Mouse (Mus musculus) cerebellum, adult 11 months (tissue): ENCODE measurements at regions not wholly inside any gene's neighbourhood (a gene's known extent, or its start where the extent isn't known, plus 50 kb on each side); places are given as distances from the start of the nearest gene placed in this dataset.
"Not testable (repeated sequence)": the region's sequence is repeated elsewhere in the genome, so short reads cannot be mapped to it uniquely, and the experiment has no call there.

Experiments used
- DNase-seq: peaks from one replicate; pipeline ENCODE4 v3.0.0; 2022

GRCm38 (mm10) chr14:86171118-86171517 lies 969.9 kb downstream of the Diaph3 start:
- DNase-seq: no peak

- no peak for DNase-seq
These were observed 981.9 kb downstream of the Diaph3 start for GRCm38 (mm10) chr14:86159151-86159550.

- no peak for DNase-seq
These were observed 986.3 kb downstream of the Diaph3 start for GRCm38 (mm10) chr14:86154688-86155087.

- no peak for DNase-seq
These were observed 989.8 kb downstream of the Diaph3 start for GRCm38 (mm10) chr14:86151276-86151675.

- no peak for DNase-seq
These were observed 990.6 kb downstream of the Diaph3 start for GRCm38 (mm10) chr14:86150329-86150866.

- DNase-seq: no peak
These were observed 1025.6 kb downstream of the Diaph3 start for GRCm38 (mm10) chr14:86115254-86116057.

- DNase-seq: no peak
These were observed 1039.5 kb downstream of the Diaph3 start for GRCm38 (mm10) chr14:86101497-86101896.

- DNase-seq: no peak
These were observed 1070.5 kb downstream of the Diaph3 start for GRCm38 (mm10) chr14:86070313-86071100.

- DNase-seq: no peak
These were observed 1071.7 kb downstream of the Diaph3 start for GRCm38 (mm10) chr14:86069329-86069728.

GRCm38 (mm10) chr14:86067743-86068142 lies 1073.3 kb downstream of the Diaph3 start:
- no peak for DNase-seq

GRCm38 (mm10) chr14:86063620-86063943 lies 1077.5 kb downstream of the Diaph3 start:
- no peak for DNase-seq

- DNase-seq: no peak
These were observed 1078.0 kb downstream of the Diaph3 start for GRCm38 (mm10) chr14:86062885-86063619.

GRCm38 (mm10) chr14:86056991-86057390 lies 1084.0 kb downstream of the Diaph3 start:
- DNase-seq: no peak

- no peak for DNase-seq
These were observed 1086.4 kb downstream of the Diaph3 start for GRCm38 (mm10) chr14:86054668-86055067.

GRCm38 (mm10) chr14:86029401-86029800 lies 1111.6 kb downstream of the Diaph3 start:
- no peak for DNase-seq

GRCm38 (mm10) chr14:86017611-86018010 lies 1123.4 kb downstream of the Diaph3 start:
- DNase-seq: not testable (repeated sequence)
